Mouse (Mus musculus): ENCODE measurements around the gene Adprhl1.

DNA sequence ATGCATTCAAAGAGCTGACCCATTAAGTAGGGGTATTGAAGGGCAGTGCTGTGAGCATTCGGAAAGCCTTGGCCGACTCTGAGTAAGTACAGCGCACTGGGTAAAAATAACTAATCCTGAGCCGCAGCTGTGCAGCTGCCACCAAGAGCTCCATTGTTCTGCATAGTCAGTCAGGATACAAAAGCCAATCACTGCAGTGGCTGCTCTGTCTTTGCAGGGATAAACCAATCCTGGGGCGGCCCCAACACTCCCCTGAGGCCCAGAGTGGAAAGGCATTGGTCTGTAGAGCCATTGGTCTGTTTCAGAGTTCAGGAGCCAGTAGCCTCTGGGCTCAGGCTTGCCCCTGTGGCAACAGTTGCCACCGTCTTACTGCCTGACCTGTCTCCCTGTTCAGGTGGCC lies 27.7 kb downstream of the Adprhl1 start:
- TF ChIP-seq CTCF (IDR thresholded peaks at IDR 0.05; ENCODE audit: low read depth) (no peak), EP300 (IDR thresholded peaks at IDR 0.05; ENCODE audit: low read depth) (no peak)
